Mouse (Mus musculus): ENCODE results near the gene Sh3gl2.

Sh3gl2 gene

DNA sequence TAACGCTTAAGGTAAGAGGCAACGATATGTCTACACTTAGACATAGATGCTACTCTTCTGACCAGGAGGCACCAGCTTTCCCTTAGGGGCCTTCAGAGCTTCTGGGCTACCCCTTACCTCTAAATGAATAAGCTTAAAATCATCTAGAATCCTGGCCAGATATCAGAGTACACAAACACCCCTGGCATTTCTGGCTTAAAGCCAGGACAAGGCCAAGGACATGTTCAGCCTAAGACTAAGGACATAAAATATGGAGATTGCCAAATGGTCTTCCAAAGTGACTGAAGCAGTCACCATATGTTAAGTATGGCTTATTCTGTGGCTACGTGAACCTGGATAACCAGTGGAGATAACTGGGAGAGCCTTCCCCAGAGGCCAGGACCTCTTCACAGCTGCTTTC lies 211.5 kb downstream of the Sh3gl2 start:
- DNase-seq (ENCODE audit: low read depth, low spot score) = no peak

DNA sequence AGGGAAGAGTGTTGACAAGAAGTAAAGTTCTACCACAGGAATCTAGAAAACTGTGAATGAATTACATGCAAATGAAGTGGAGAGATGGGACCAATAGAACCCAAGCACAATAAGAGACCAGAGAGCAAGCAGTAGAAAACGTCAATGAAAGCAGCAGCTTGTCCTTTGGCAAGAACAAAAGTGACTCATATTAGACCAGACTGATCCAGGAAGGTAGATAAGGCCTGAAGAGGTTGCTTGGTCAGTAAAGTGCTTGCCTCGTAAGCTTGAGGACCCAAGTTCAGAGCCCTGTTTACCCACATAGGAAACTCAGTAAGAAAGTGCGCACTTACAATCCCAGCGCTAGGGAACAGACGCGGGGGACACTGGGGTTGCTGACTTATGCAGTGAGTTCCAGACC lies 215.5 kb downstream of the Sh3gl2 start:
- no peak for DNase-seq (ENCODE audit: low read depth, low spot score)

- DNase-seq (ENCODE audit: low read depth, low spot score) = no peak
These were observed 221.3 kb downstream of the Sh3gl2 start for GRCm38 (mm10) chr4:85426211-85426610.

- DNase-seq (ENCODE audit: low read depth, low spot score) = no peak
These were observed 227.9 kb downstream of the Sh3gl2 start for GRCm38 (mm10) chr4:85432786-85433185.

- DNase-seq (ENCODE audit: low read depth, low spot score) = peak; percentile 10
These were observed 229.8 kb downstream of the Sh3gl2 start for GRCm38 (mm10) chr4:85434734-85435133.

DNA sequence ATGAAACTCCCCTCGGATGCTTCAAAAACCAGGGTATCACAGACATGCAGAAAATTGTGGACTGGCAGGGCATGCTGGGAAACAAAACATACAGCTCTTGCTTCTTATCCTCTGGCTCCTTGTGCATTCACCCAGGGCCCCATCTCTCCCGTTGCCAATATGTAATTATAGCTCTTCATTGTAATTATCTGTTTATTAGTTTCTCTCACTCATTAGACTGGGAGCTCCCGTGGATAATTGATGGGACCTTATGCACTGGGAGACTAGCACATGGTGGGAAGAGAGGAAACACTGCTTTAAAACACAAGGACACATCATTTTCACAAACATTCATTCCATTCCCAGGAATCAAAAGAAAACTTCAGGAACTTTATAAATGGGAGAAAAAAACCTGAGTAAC lies 233.9 kb downstream of the Sh3gl2 start:
- no peak for DNase-seq (ENCODE audit: low read depth, low spot score)

DNA sequence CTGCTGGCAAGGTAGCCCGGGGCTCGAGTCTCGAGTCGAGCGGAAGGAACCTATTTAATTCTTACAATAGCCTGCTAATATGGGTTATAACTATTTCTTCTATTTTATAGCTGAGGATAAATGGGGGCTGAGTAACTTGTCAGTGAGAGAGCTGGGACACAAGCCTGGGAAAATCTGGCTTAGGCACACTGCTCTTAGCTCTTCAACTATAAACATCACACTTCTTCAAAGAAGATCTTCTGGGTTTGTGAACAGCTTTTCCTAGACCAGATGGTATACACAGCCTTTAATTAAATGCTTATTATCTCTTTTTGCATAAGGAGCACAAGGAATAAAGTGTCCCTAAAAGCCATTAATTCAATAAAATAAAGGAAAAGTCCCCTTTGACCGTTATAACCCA lies 278.7 kb downstream of the Sh3gl2 start:
- DNase-seq (ENCODE audit: low read depth, low spot score) = no peak

DNA sequence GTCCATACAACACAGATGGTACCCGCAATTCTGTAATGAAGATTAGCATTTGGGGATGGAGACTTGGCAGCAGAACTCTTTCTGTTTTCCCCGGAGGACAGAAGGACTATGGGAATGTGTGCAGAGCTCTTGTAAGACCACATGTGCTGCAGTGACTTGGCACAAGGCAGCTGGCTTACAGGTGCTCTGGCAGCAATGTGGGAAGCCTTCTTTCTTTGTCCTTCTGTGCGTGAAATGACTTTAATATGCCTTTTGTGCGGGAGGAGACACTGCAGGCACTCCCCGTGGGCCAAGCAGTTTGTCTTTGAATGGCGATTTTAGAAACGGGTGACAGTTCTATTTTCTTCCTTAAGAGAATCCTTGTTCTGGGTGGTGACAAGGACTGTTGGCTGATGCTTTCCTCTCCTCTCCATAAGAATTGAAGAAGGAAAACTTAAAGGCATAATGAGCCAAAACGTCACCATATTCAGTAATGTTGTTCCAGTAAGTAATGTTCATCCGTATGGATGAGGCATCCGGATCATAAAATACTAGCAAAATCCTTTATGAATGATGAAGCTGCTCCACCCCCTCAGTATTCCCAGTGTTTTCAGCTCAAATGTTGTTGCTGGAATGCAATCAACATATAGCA lies 281.5 kb downstream of the Sh3gl2 start:
- DNase-seq (ENCODE audit: low read depth, low spot score) = no peak

GRCm38 (mm10) chr4:85505718-85506117 lies 300.8 kb downstream of the Sh3gl2 start:
- DNase-seq (ENCODE audit: low read depth, low spot score) = no peak

- peak; percentile 67 for DNase-seq (ENCODE audit: low read depth, low spot score)
These were observed 302.1 kb downstream of the Sh3gl2 start for GRCm38 (mm10) chr4:85506976-85507375.

DNA sequence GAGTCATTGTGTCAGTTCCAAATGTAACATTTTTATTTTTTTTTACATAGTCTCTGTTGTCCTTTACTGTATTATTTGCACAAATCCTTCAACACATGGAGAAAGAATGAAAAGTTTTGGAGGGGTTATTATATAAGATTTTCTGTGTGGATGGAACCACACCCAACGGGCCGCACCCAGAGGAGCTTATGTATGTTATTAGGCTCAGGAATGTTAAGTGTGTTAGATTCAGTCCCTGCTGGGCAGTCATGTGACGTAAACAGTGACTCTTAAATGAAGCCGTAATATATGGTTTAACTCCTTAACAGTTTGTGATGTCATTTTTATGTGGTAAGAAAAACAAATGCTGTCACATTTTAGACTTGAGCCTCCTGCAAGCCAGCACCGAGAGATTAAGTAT lies 302.6 kb downstream of the Sh3gl2 start:
- DNase-seq (ENCODE audit: low read depth, low spot score) = peak; percentile 18

DNA sequence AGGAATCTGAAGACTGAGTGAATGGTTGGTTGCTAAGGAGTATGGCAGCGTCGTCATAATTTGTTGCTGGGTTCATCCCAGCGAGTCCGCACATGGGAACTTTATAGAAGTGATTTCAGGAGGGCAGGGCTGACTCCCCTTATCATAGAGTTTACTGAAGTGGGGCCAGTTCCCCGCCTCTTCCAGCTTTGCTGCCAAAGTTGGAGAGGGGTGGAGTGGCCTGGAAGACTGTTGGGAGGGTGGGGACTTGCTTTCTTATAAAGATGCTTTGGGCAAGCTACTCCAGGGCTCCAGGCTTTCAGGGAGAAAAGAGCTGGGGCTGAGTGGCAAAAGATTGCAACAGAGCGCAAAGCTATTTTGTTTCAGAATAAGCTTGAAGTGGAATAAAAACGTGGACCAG lies 308.4 kb downstream of the Sh3gl2 start:
- DNase-seq (ENCODE audit: low read depth, low spot score) = peak; percentile 4

GRCm38 (mm10) chr4:85513792-85514191 lies 308.9 kb downstream of the Sh3gl2 start, which contains the start of gene Adamtsl1:
Adamtsl1 (plus strand) TSS chr4:85514172.
- DNase-seq (ENCODE audit: low read depth, low spot score) = peak; percentile 21

GRCm38 (mm10) chr4:85514205-85514681 lies 309.3 kb downstream of the Sh3gl2 start:
- peak; percentile 77 for DNase-seq (ENCODE audit: low read depth, low spot score)

- no peak for DNase-seq (ENCODE audit: low read depth, low spot score)
These were observed 322.1 kb downstream of the Sh3gl2 start for GRCm38 (mm10) chr4:85526966-85527566.

DNA sequence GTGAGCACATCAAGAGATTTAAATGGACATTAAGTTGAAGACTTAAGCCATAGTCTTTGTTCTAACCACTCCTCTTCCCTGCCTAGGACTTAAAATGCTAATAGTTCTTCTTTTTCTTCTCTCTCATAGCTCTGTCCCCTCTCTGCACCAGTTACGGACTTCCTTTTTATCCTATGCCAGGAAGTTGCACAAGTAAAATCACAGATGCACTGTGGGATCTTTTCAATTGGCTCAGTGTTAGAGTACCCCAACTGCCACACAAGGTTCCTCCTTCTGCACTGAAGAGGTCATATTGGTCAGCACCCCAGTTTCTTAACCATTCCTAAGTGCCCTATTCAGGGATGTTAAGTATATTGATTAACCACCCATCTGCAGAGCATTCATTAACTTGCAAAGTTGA lies 324.9 kb downstream of the Sh3gl2 start:
- DNase-seq (ENCODE audit: low read depth, low spot score) = no peak

- DNase-seq (ENCODE audit: low read depth, low spot score) = no peak
These were observed 334.8 kb downstream of the Sh3gl2 start for GRCm38 (mm10) chr4:85539677-85540076.

- no peak for DNase-seq (ENCODE audit: low read depth, low spot score)
These were observed 338.3 kb downstream of the Sh3gl2 start for GRCm38 (mm10) chr4:85543221-85543620.

GRCm38 (mm10) chr4:85554696-85555095 lies 349.8 kb downstream of the Sh3gl2 start:
- DNase-seq (ENCODE audit: low read depth, low spot score) = no peak

DNA sequence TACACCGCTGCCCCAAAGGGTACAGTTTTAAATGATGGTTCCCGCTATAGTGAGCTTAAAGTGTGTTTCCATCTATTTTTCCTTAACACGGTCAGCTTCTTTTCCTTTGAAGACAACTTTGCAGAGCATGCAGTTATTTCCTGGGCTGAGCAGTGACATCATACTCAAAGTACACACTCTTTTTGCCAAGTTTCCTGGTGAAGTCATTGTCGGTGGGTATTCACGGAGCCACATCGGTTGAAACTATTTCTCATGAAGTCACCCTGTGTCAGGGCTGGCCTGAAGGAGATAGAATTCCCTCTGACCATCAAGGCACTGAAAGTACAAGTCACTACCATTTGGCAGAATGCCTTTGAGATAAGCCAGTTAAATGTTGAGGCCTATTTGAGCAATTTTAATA lies 354.8 kb downstream of the Sh3gl2 start:
- no peak for DNase-seq (ENCODE audit: low read depth, low spot score)

- no peak for DNase-seq (ENCODE audit: low read depth, low spot score)
These were observed 380.5 kb downstream of the Sh3gl2 start for GRCm38 (mm10) chr4:85585426-85585825.

GRCm38 (mm10) chr4:85588928-85589327 lies 384.0 kb downstream of the Sh3gl2 start:
- no peak for DNase-seq (ENCODE audit: low read depth, low spot score)

- peak; percentile 9 for DNase-seq (ENCODE audit: low read depth, low spot score)
These were observed 386.1 kb downstream of the Sh3gl2 start for GRCm38 (mm10) chr4:85591037-85591436.
